Comparison of ENCODE assay signal across 23 mouse cellular contexts in the genomic region with DNA sequence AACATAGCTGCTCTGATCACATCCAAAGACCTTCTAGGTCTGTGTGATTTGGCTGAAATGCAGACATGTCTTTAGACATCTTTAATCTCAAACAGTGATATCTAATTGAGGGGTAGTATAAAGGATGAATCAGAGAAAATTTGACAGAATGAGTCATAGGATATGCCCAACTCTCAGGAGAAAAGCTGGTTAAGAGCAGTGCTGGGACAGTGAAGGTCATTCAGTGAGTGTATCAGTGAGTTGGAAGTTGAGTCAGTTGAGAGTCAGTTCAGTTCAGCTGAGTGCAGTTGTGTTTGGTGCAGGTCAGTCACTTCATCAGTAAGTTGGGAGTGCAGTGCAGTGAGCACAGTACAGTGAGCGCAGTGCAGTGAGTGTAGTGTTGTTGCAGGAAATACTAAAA. TPM values are rescaled to one million over a fixed set of nuclear protein-coding genes. Genes with fewer than 3 reads are reported as not detected.
DNase-seq lines count a peak whose midpoint lies in the region; ATAC-seq lines count a peak whose summit lies in the region.
"Had no signal": no experiment of that assay in that cellular context is flagged by ENCODE, and none has a peak within 500 bp of the region (broad histone marks: within the 10 kb centered on the region; RNA-seq: fewer than 3 reads in every experiment).

No protein-coding gene starts in this region.

- peak overlapping the region; percentile 1 for H3K4me3 ChIP-seq in megakaryocyte, embryonic 14.5 days (replicated peaks)
- H3K4me3 ChIP-seq in midbrain, embryonic 10.5 days = no peak overlapping the region
- H3K4me3 ChIP-seq in forebrain, embryonic 15.5 days = no peak overlapping the region
- H3K4me3 ChIP-seq: forebrain, embryonic 10.5 days; forebrain, embryonic 13.5 days; gastrocnemius, adult 2 months; hindbrain, embryonic 12.5 days; hindbrain, embryonic 15.5 days had no signal

- H3K27me3 ChIP-seq in megakaryocyte, embryonic 14.5 days (replicated peaks) = no peaks in the 10 kb centered on the region
- H3K27me3 ChIP-seq in midbrain, embryonic 10.5 days (ENCODE audit: low read depth, poor library complexity, severe bottlenecking) = no peaks in the 10 kb centered on the region
- H3K27me3 ChIP-seq in forebrain, embryonic 15.5 days = no peaks in the 10 kb centered on the region
- H3K27me3 ChIP-seq: forebrain, embryonic 13.5 days; hindbrain, embryonic 12.5 days; hindbrain, embryonic 15.5 days had no signal

- peak; percentile 40 to 60 for DNase-seq in adrenal gland, adult (ENCODE audit: inconsistent age in 2 of 2, low spot score in 1 of 2)
- no peak for DNase-seq in adrenal gland, postnatal 10 days
- peak; percentile 13 for DNase-seq in Muller cell, postnatal 12 days (ENCODE audit: inconsistent ontology term)
- DNase-seq in brain, adult 2 months (ENCODE audit: low read depth, low spot score) = peak; percentile 7
- DNase-seq in midbrain, embryonic 10.5 days (ENCODE audit: low spot score) = no peak
- DNase-seq: cerebellum, adult 11 months; cerebellum, adult 8-10 months; cerebellum, postnatal 14 days; forebrain, postnatal 0 days; gastrocnemius, adult 2 months; gastrocnemius, postnatal 14 days; heart, adult 11 months; kidney, adult 2 months had no signal

- H3K4me2 ChIP-seq in forebrain, embryonic 15.5 days (replicated peaks) = no peak overlapping the region
- H3K4me2 ChIP-seq: forebrain, embryonic 13.5 days; heart, embryonic 11.5 days; hindbrain, embryonic 12.5 days; hindbrain, embryonic 15.5 days had no signal

- WGBS in midbrain, embryonic 10.5 days = 100% methylated on average over 1 of the region's 1 CpGs
- WGBS in forebrain, embryonic 15.5 days = 96% methylated on average over 1 of the region's 1 CpGs

- ATAC-seq in megakaryocyte, adult 5-6 weeks (ENCODE audit: poor library complexity, severe bottlenecking) = no peak
- no peak for ATAC-seq in forebrain, embryonic 15.5 days (replicated peaks)
- ATAC-seq: forebrain, embryonic 13.5 days; forebrain, postnatal 0 days; intestine, postnatal 0 days had no signal

- H3K4me1 ChIP-seq in megakaryocyte, embryonic 14.5 days = no peaks in the 10 kb centered on the region
- no peaks in the 10 kb centered on the region for H3K4me1 ChIP-seq in midbrain, embryonic 10.5 days
- H3K4me1 ChIP-seq in forebrain, embryonic 15.5 days = no peaks in the 10 kb centered on the region
- H3K4me1 ChIP-seq: forebrain, embryonic 10.5 days; forebrain, embryonic 13.5 days; hindbrain, embryonic 12.5 days; hindbrain, embryonic 15.5 days had no signal

- no peaks in the 10 kb centered on the region for H3K9me3 ChIP-seq in megakaryocyte, embryonic 14.5 days
- no peaks in the 10 kb centered on the region for H3K9me3 ChIP-seq in midbrain, embryonic 10.5 days (replicated peaks)
- no peaks in the 10 kb centered on the region for H3K9me3 ChIP-seq in forebrain, embryonic 15.5 days
- H3K9me3 ChIP-seq: forebrain, embryonic 10.5 days; forebrain, embryonic 13.5 days; G1E; hindbrain, embryonic 12.5 days; hindbrain, embryonic 15.5 days had no signal

- H3K27ac ChIP-seq in midbrain, embryonic 10.5 days (replicated peaks) = no peak overlapping the region
- no peak overlapping the region for H3K27ac ChIP-seq in forebrain, embryonic 15.5 days (replicated peaks)
- H3K27ac ChIP-seq: forebrain, embryonic 10.5 days; forebrain, embryonic 13.5 days; gastrocnemius, adult 2 months; hindbrain, embryonic 12.5 days; hindbrain, embryonic 15.5 days had no signal

- no peak overlapping the region for H3K9ac ChIP-seq in forebrain, embryonic 15.5 days (replicated peaks)
- H3K9ac ChIP-seq: forebrain, embryonic 13.5 days; forebrain, postnatal 0 days; hindbrain, embryonic 12.5 days; hindbrain, embryonic 15.5 days had no signal

- peaks cover 10% of the 10 kb centered on the region for H3K36me3 ChIP-seq in megakaryocyte, embryonic 14.5 days (replicated peaks; ENCODE audit: low read length)
- H3K36me3 ChIP-seq in midbrain, embryonic 10.5 days = peaks cover 12% of the 10 kb centered on the region
- peaks cover 3% of the 10 kb centered on the region; the same call in 1 of the 2 replicates for H3K36me3 ChIP-seq in forebrain, embryonic 15.5 days
- H3K36me3 ChIP-seq: G1E; hindbrain, embryonic 12.5 days; hindbrain, embryonic 15.5 days had no signal

RNA-seq across cellular contexts. Expression of gene Cyp2r1, which starts 42.6 kb away (rescaled TPM):
- 1 to 10 TPM; 1.5 to 1.7 TPM for total RNA-seq in adrenal gland, postnatal 10 days (2021)
- polyA plus RNA-seq in megakaryocyte, embryonic 14.5 days (2012; ENCODE audit: insufficient read depth, low replicate concordance) = not detected in 2 replicates
- 4.3 and 5.4 TPM in 2 replicates for total RNA-seq in megakaryocyte, adult 5-6 weeks (2015)
- total RNA-seq in megakaryocyte, adult 5-6 weeks (2017) = 1.7 and 2.0 TPM in 2 replicates
- polyA plus RNA-seq in midbrain, embryonic 10.5 days (2016; fragmentation: Nextera tagmentation; extraction: Ambion mirVana) = 1.2 and 1.4 TPM in 2 replicates
- polyA plus RNA-seq in forebrain, embryonic 15.5 days (2015; fragmentation: Nextera tagmentation; extraction: Ambion mirVana) = 1.1 TPM in 2 replicates
- polyA plus RNA-seq: G1E had no signal

Comparison
In these comparisons a context has a peak if more than half of its experiments do, and no peak if none do; other contexts are left out.
1. DNase-seq: peak in adrenal gland, adult (2 of 2), Muller cell, postnatal 12 days (single experiment) and brain, adult 2 months (single experiment); none in adrenal gland, postnatal 10 days (single experiment) and midbrain, embryonic 10.5 days (single experiment).